Mouse (Mus musculus): Measurements from ENCODE around the gene Acot13. TPM values are rescaled to one million over a fixed set of nuclear protein-coding genes. Genes with fewer than 3 reads are reported as not detected.
"Not testable (repeated sequence)": the region's sequence is repeated elsewhere in the genome, so short reads cannot be mapped to it uniquely, and the experiment has no call there.

Acot13 gene
- total RNA-seq, 4 experiments from 2014 or later = 404 to 453 (median 416) TPM

DNA sequence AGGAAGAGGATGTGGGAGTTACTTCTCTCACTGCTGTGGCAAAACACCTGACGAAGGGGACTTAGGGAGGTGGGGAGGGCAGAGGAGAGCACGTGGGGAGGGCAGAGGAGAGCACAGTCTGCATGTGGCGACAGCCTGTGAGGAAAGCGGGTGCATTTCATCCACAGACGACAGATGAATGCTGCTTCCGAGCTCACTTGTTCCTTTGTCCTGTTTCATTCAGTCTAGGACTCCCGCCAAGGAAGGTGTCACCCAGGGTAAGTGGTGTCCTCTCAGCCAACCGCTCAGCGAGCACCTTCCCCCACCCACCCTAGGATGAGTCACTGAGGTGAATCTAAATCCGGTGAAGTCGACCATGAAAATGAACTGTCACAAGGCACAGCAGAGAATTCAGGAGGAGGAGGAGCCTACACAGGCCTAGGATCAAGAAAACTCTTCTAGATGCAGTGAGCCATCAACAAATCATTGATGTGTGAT lies 45.3 kb downstream of the Acot13 start:
- peak; percentile 35 for DNase-seq (ENCODE audit: low spot score)

DNA sequence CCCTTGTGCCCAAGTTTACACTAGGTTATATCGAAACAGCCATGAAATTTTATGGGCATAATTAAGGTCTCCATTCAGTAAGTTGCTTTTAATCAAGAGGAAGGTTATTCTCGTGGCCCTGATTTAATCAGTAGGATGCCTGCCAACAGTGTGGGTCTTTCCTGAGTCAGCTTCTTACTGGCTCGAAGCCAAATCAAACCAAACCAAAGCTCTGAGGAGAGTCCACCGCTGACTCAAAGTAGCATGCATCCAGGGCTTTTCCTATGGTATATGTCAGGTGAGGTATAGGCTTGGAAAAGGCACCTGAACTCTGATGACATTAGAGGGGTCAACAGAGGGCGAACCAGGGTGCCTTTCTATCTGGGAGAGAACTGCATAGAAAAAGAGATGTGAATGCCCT lies 49.4 kb downstream of the Acot13 start:
- DNase-seq (ENCODE audit: low spot score) = no peak

DNA sequence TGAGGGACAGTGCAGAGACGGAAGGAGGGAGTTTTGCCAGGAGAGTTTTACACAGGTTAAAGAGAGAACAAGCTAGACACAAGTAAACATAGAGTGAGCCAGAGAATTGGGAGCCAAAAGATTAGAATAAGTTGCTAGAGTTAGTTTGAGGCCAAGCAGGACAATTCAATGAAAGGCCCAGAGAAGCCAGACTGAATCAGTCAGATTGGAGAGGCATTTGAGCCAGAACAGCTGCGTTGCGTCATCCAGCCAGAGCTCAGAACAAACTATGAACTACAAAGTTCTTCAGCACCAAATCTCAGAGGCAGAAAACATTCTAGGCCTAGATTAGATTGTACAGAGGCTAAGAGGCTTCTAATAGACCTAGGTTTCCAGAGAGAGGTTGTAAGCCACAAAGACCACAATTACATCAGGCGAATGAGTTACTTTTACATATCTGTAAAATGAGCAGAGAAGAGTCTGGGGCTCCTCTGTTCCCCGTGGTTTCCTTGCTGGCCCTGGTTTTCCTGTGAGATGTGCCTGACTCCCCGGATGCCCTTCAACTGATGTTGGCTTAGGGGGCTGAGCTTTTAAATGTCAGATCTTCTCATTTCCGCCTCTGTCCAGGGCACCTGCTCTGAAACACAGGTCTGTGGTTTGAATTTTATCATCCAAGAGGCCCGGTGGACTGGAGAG lies 52.5 kb downstream of the Acot13 start:
- DNase-seq (ENCODE audit: low spot score) = no peak

DNA sequence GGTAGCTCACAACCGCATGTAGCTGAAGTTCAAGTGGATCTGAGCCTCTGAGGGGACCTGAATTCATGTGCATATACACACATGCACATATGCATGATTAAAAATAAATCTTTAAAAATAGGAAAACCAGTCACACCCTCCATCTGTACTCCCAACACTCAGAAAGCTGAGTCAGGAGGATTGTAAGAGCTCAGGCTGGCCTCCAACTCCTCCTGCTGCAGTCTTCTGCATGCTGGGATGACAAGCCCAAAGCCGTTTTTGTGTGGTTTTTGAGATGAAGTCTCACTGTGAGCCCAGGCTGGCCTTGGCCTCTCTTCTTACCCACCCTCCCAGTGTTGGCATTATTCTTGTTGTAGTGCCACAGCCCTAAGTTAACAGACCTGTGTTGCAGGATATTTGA lies 53.3 kb downstream of the Acot13 start:
- DNase-seq (ENCODE audit: low spot score) = no peak

DNA sequence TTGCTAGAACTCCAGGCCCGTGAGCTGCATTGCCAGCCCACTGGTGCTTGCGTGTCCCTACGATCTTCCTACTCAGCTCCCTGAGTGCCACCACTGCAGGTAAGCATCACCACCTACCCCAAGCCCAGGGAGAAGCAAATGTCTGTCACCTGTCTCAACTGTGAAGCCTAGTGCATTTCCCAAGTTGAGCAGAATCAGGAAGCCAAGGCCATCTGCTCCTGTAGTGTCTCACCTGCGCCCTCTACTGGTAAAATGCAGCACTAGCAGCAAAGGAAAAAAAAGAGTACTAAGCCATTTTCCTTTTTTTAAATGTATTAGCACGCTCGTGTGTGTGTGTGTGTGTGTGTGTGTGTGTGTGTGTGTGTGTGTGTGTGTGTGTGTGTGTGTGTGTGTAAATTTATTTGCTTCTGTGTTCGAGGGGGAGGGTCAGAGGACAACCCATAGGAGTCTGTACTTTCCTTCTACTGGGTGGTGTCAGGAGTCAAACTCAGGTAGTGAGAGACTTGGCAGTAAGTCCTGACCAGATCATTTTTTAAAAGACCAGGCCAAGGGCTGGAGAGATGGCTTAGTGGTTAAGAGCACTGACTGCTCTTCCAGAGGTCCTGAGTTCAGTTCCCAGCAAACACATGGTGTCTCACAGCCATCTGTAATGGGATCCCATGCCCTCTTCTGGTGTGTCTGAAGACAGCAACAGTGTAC lies 55.0 kb downstream of the Acot13 start:
- peak; percentile 57 for DNase-seq (ENCODE audit: low spot score)

DNA sequence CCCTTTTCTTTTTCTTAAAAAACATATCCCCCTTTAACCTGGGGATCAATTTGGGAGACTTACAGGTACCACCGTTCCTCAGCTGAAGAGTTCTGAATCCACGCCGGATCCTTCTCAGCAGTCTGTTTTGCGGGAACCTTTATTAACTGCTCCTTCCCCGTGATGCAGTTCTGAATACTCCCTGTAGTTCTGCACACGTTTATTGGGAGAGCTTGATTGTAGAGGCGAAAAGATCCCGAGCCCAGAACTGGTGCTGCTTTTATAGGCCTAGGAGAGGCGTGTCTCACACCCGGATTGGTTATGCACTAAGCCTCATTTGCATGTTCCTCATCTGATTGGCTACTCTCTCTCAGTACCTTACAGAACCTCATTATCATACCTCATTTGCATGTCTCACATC lies 59.9 kb downstream of the Acot13 start:
- not testable (repeated sequence) for DNase-seq (ENCODE audit: low spot score)

Other genes with a start within 250 kb of the Acot13 start
- 10 to 100 TPM in 2 of 4 experiments, 1 to 10 TPM in 2; 3.9 to 11.7 (median 8.3) TPM for gene Ripor2, start 249.4 kb downstream of the Acot13 start, total RNA-seq (2022)
- not detected for gene Armh2, start 90.3 kb downstream of the Acot13 start, total RNA-seq (2022)
- gene Gmnn, start 69.6 kb downstream of the Acot13 start, total RNA-seq (2022) = 10 to 100 TPM; 48.1 to 77.5 (median 69.4) TPM
- gene BC005537, start 29.9 kb downstream of the Acot13 start, total RNA-seq (2022) = 100 to 1,000 TPM; 108 to 118 (median 112) TPM
- gene Tdp2, start 139 bp upstream of the Acot13 start, total RNA-seq (2022) = 10 to 100 TPM; 11.3 to 14.2 (median 13.3) TPM
- not detected for gene D130043K22Rik, start 13.6 kb upstream of the Acot13 start, total RNA-seq (2022)
- 10 to 100 TPM; 26.2 to 29.8 (median 27.0) TPM for gene Aldh5a1, start 106.1 kb upstream of the Acot13 start, total RNA-seq (2022)
- 1 to 10 TPM; 1.7 to 2.7 (median 2.3) TPM for gene Gpld1, start 111.6 kb upstream of the Acot13 start, total RNA-seq (2022)
- 10 to 100 TPM; 41.8 to 54.6 (median 43.7) TPM for gene Mrs2, start 188.8 kb upstream of the Acot13 start, total RNA-seq (2022)
- not detected for gene Dcdc2a, start 224.5 kb upstream of the Acot13 start, total RNA-seq (2022)